Mouse (Mus musculus) right cerebral cortex, postnatal 14 days (tissue): ENCODE results near the gene Zfp787.
A peak's percentile ranks its signal among the peaks of the same experiment; 100 is the strongest.
"Not testable (repeated sequence)": the region's sequence is repeated elsewhere in the genome, so short reads cannot be mapped to it uniquely, and the experiment has no call there.

Experiments
- DNase-seq: peaks from one replicate; pipeline ENCODE4 v3.0.0; 2022

Zfp787 gene

GRCm38 (mm10) chr7:6155901-6156411 lies at the start of gene Zfp787:
Gene Zfp787, minus strand, starts transcription at chr7:6155997.
- peak; percentile 97 for DNase-seq

- no peak for DNase-seq
Observed at GRCm38 (mm10) chr7:6204200-6204599, 48.4 kb upstream of the Zfp787 start.

GRCm38 (mm10) chr7:6196790-6197189 lies 41.0 kb upstream of the Zfp787 start, which contains the start of gene Galp:
Gene Galp, plus strand, starts transcription at chr7:6197090.
- DNase-seq = no peak

GRCm38 (mm10) chr7:6195777-6196176 lies 40.0 kb upstream of the Zfp787 start:
- no peak for DNase-seq

GRCm38 (mm10) chr7:6194129-6194528 lies 38.3 kb upstream of the Zfp787 start:
- peak; percentile 60 for DNase-seq

GRCm38 (mm10) chr7:6191376-6191775 lies 35.6 kb upstream of the Zfp787 start:
- peak; percentile 89 for DNase-seq

GRCm38 (mm10) chr7:6189542-6189941 lies 33.7 kb upstream of the Zfp787 start:
- DNase-seq = no peak

- no peak for DNase-seq
Observed at GRCm38 (mm10) chr7:6186756-6187155, 31.0 kb upstream of the Zfp787 start.

- DNase-seq = no peak
Observed at GRCm38 (mm10) chr7:6186176-6186575, 30.4 kb upstream of the Zfp787 start.

- DNase-seq = no peak
Observed at GRCm38 (mm10) chr7:6185391-6185790, 29.6 kb upstream of the Zfp787 start.

GRCm38 (mm10) chr7:6184521-6184920 lies 28.7 kb upstream of the Zfp787 start:
- DNase-seq = no peak

- DNase-seq = no peak
Observed at GRCm38 (mm10) chr7:6183802-6184201, 28.0 kb upstream of the Zfp787 start.

- DNase-seq = no peak
Observed at GRCm38 (mm10) chr7:6182882-6183281, 27.1 kb upstream of the Zfp787 start.

GRCm38 (mm10) chr7:6179013-6179412 lies 23.2 kb upstream of the Zfp787 start:
- no peak for DNase-seq

GRCm38 (mm10) chr7:6174365-6174987 lies 18.7 kb upstream of the Zfp787 start:
- not testable (repeated sequence) for DNase-seq

GRCm38 (mm10) chr7:6173872-6174271 lies 18.1 kb upstream of the Zfp787 start:
- DNase-seq = no peak

- DNase-seq = no peak
Observed at GRCm38 (mm10) chr7:6172674-6173244, 17.0 kb upstream of the Zfp787 start.

- peak; percentile 100 for DNase-seq
Observed at GRCm38 (mm10) chr7:6172006-6172649, 16.3 kb upstream of the Zfp787 start, which contains the start of gene Zfp444. Gene Zfp444, plus strand, starts transcription at chr7:6172226.

GRCm38 (mm10) chr7:6171444-6172005 lies 15.7 kb upstream of the Zfp787 start:
- peak; percentile 67 for DNase-seq

- no peak for DNase-seq
Observed at GRCm38 (mm10) chr7:6170871-6171270, 15.1 kb upstream of the Zfp787 start.

- no peak for DNase-seq
Observed at GRCm38 (mm10) chr7:6170391-6170790, 14.6 kb upstream of the Zfp787 start.

- peak; percentile 48 for DNase-seq
Observed at GRCm38 (mm10) chr7:6169403-6169802, 13.6 kb upstream of the Zfp787 start.

GRCm38 (mm10) chr7:6164671-6165070 lies 8.9 kb upstream of the Zfp787 start:
- DNase-seq = no peak

- no peak for DNase-seq
Observed at GRCm38 (mm10) chr7:6162172-6162571, 6.4 kb upstream of the Zfp787 start.
